Mouse (Mus musculus): ENCODE data around the gene Hoga1. TPM values are rescaled to one million over a fixed set of nuclear protein-coding genes. Genes with fewer than 3 reads are reported as not detected.

Gene Hoga1
- total RNA-seq, 2 experiments from 2014 or later = 2.9 to 3.7 TPM

- intact Hi-C loops (cut with DNase I) = no loop called here
- no peak for DNase-seq
Measured at GRCm38 (mm10) chr19:42104681-42105080, 59.3 kb downstream of the Hoga1 start.

GRCm38 (mm10) chr19:42115783-42116335 is 70.4 kb downstream of the Hoga1 start:
- intact Hi-C loops (cut with DNase I) = no loop called here
- DNase-seq = no peak

- intact Hi-C loops (cut with DNase I) = no loop called here
Measured at GRCm38 (mm10) chr19:42118142-42118541, 72.7 kb downstream of the Hoga1 start.

GRCm38 (mm10) chr19:42118596-42118995 is 73.2 kb downstream of the Hoga1 start:
- intact Hi-C loops (cut with DNase I) = no loop called here
- no peak for DNase-seq

More at GRCm38 (mm10) chr19:42118142-42118541, 72.7 kb downstream of the Hoga1 start:
- no peak for DNase-seq

- intact Hi-C loops (cut with DNase I) = no loop called here
- DNase-seq = no peak
Measured at GRCm38 (mm10) chr19:42120451-42120850, 75.0 kb downstream of the Hoga1 start.

Other genes starting within 250 kb of the Hoga1 start
- gene Arhgap19, start 243.6 kb upstream of the Hoga1 start, total RNA-seq (2021) = 1 to 10 TPM; 6.4 to 6.6 TPM
- 1 to 10 TPM; 5.3 to 7.3 TPM for gene Frat1, start 215.6 kb upstream of the Hoga1 start, total RNA-seq (2021)
- 10 to 100 TPM; 13.9 to 18.5 TPM for gene Frat2, start 197.5 kb upstream of the Hoga1 start, total RNA-seq (2021)
- 10 to 100 TPM; 30.0 to 31.6 TPM for gene Rrp12, start 149.4 kb upstream of the Hoga1 start, total RNA-seq (2021)
- gene Pgam1, start 133.7 kb upstream of the Hoga1 start, total RNA-seq (2021) = 10 to 100 TPM; 14.4 to 18.7 TPM
- 10 to 100 TPM; 13.2 to 15.3 TPM for gene Exosc1, start 112.2 kb upstream of the Hoga1 start, total RNA-seq (2021)
- 10 to 100 TPM; 20.7 to 21.3 TPM for gene Zdhhc16, start 112.1 kb upstream of the Hoga1 start, total RNA-seq (2021)
- gene Mms19, start 64.5 kb upstream of the Hoga1 start, total RNA-seq (2021) = 1 to 10 TPM; 6.6 to 7.7 TPM
- gene Ubtd1, start 63.8 kb upstream of the Hoga1 start, total RNA-seq (2021) = 10 to 100 TPM; 11.7 to 13.4 TPM
- gene Ankrd2, start 9.6 kb upstream of the Hoga1 start, total RNA-seq (2021) = 100 to 1,000 TPM; 121 to 331 TPM
- under 1 TPM; 0.30 to 0.38 TPM for gene 4933411K16Rik, start 6.6 kb downstream of the Hoga1 start, total RNA-seq (2021)
- 1 to 10 TPM; 2.1 to 2.6 TPM for gene Morn4, start 40.7 kb downstream of the Hoga1 start, total RNA-seq (2021)
- gene Pi4k2a, start 44.9 kb downstream of the Hoga1 start, total RNA-seq (2021) = 10 to 100 TPM; 11.0 to 14.1 TPM
- gene Avpi1, start 83.4 kb downstream of the Hoga1 start, total RNA-seq (2021) = 10 to 100 TPM in 1 of 2 experiments, 1 to 10 TPM in 1; 7.5 to 10.5 TPM
- gene Marveld1, start 101.8 kb downstream of the Hoga1 start, total RNA-seq (2021) = 1 to 10 TPM; 5.3 to 6.9 TPM
- gene Zfyve27, start 118.3 kb downstream of the Hoga1 start, total RNA-seq (2021) = 10 to 100 TPM; 11.4 to 12.6 TPM
- gene Sfrp5, start 156.6 kb downstream of the Hoga1 start, total RNA-seq (2021) = 1 to 10 TPM; 1.9 to 6.3 TPM
- 1 to 10 TPM; 2.0 to 3.2 TPM for gene Golga7b, start 202.0 kb downstream of the Hoga1 start, total RNA-seq (2021)

Data from gastrocnemius, postnatal 36 days (tissue).